Mouse (Mus musculus) pancreas, adult 10 weeks (tissue): ENCODE data around the gene Tmem117. TPM values are rescaled to one million over a fixed set of nuclear protein-coding genes. Genes with fewer than 3 reads are reported as not detected.

ENCODE experiments used
- polyA plus RNA-seq: library from polyadenylated mRNA; stranded (reverse); fragments of 350-450 nt; fragmentation: Illumina TruSeq; extraction: RNeasy Lipid Tissue Mini Kit (QIAGEN cat#74804); gene quantifications from one replicate; pipeline ENCODE4 v1.2.3, GENCODE M21; 2015; ENCODE audit warnings: low read depth, low replicate concordance; ENCODE audit not compliant: insufficient read depth

The Tmem117 gene
- polyA plus RNA-seq, result 0.39 TPM

GRCm38 (mm10) chr15:94628830-94629601, at the start of gene Tmem117:
Gene Tmem117 (plus strand): TSS chr15:94629232.

GRCm38 (mm10) chr15:94589219-94590075, 39.6 kb upstream of the Tmem117 start, which contains the start of gene Twf1:
Gene Twf1 (minus strand): TSS chr15:94589889.

Other genes starting within 250 kb of the Tmem117 start
- gene Adamts20, start 163.8 kb upstream of the Tmem117 start, polyA plus RNA-seq, result not detected
- 1.3 TPM for gene Pus7l, start 85.7 kb upstream of the Tmem117 start, polyA plus RNA-seq
- gene Irak4, start 85.6 kb upstream of the Tmem117 start, polyA plus RNA-seq, result 2.4 TPM
- 10.5 TPM for gene Twf1, start 39.3 kb upstream of the Tmem117 start, polyA plus RNA-seq